Mouse (Mus musculus) Patski (cell line): ENCODE measurements around the gene Filip1. TPM values are rescaled to one million over a fixed set of nuclear protein-coding genes. Genes with fewer than 3 reads are reported as not detected.

Experiments
- ATAC-seq: fragments of 100-300 bp; one replicate; pipeline ENCODE4 v1.8.0; 2021
- CTCF ChIA-PET: fragments of 350-600 bp; sonication (Branson Sonifier 250); formaldehyde crosslinking; loops from one replicate; lab custom pipeline; 2022; ENCODE audit warnings: inconsistent platforms; lab: Charles Lee
- POLR2A ChIA-PET: fragments of 350-600 bp; sonication (Branson Sonifier 250); formaldehyde crosslinking; loops from one replicate; lab custom pipeline; 2022; ENCODE audit warnings: antibody characterized with exemption, inconsistent platforms; lab: Charles Lee
- DNase-seq: peaks from one replicate; pipeline ENCODE4 v3.0.0-alpha.2; 2011; ENCODE audit warnings: low read depth, low spot score
- H3K27me3 ChIP-seq: fragments of 371-371 bp; one replicate; pipeline ENCODE4 v1.5.1; 2021
- CTCF ChIP-seq: fragments of 100-300 bp; IDR thresholded peaks from one replicate; pipeline ENCODE4 v1.5.1; 2021
- in situ Hi-C: fragments of 300-500 bp; cut with MboI; formaldehyde crosslinking; loops from 3 replicates; pipeline ENCODE4 v1.11.1; 2018; ENCODE audit warnings: low pct_unique_long_range_greater_than_20kb, mixed read lengths
- polyA plus RNA-seq: library from polyadenylated mRNA; unstranded; gene quantifications from one replicate; pipeline ENCODE4 v1.2.3, GENCODE M21; 2021

Gene Filip1
- polyA plus RNA-seq, 1 experiment from 2014 or later = not detected

GRCm38 (mm10) chr9:79792841-79793835, 219.5 kb downstream of the Filip1 start, which contains the start of gene Tmem30a:
Tmem30a (minus strand) TSS chr9:79793507.
- H3K27me3 ChIP-seq = no peaks in the 10 kb centered on the region
- POLR2A ChIA-PET = no interaction called here
- CTCF ChIA-PET = no interaction called here
- in situ Hi-C loops = no loop called here
- no peak for TF ChIP-seq CTCF
- DNase-seq (peak; percentile 90), ATAC-seq (peak; percentile 97)

DNA sequence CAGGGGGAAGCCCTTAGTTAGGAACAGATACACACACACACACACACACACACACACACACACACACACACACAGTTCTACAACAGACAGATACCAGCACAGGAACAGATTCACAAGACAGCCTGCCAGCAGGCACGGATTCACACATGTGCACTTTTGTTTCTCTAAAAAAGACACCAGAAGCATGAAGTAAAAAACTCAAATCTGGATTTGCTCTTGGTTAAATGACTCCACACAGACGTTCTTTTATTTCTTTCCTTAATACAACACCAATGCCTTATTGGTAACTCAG, 226.9 kb downstream of the Filip1 start:
- no peak for TF ChIP-seq CTCF
- DNase-seq (no peak), ATAC-seq (no peak)
- in situ Hi-C loops = no loop called here
- ChIA-PET CTCF (no interaction called here), POLR2A (no interaction called here)
- H3K27me3 ChIP-seq = no peaks in the 10 kb centered on the region

- DNase-seq = no peak
- POLR2A ChIA-PET = no interaction called here
- CTCF ChIA-PET = no interaction called here
- in situ Hi-C loops = no loop called here
- no peaks in the 10 kb centered on the region for H3K27me3 ChIP-seq
- ATAC-seq = no peak
- TF ChIP-seq CTCF = no peak
Observed at GRCm38 (mm10) chr9:79784934-79785793, 227.5 kb downstream of the Filip1 start.

DNA sequence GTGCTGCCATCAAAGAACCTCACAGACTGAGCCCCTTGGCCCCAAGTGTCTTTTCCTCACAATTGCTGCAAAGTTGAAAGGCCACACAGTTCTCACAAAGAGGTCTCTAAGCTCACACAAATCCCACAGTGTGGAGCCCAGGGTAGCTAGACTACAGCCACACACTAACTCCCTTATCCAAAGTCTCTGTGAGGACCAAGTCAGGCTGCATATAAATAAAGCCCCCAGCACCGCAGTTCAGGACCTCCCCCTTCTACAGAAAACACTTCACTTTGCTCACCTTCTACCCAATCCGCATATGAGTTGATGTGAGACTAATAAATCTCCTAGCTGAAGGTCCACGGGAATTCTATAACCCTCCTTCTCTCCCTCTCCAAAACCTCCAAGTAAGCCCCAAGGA, 228.2 kb downstream of the Filip1 start:
- ChIA-PET CTCF (no interaction called here), POLR2A (no interaction called here)
- no peaks in the 10 kb centered on the region for H3K27me3 ChIP-seq
- TF ChIP-seq CTCF = no peak
- ATAC-seq (no peak), DNase-seq (no peak)
- in situ Hi-C loops = no loop called here

DNA sequence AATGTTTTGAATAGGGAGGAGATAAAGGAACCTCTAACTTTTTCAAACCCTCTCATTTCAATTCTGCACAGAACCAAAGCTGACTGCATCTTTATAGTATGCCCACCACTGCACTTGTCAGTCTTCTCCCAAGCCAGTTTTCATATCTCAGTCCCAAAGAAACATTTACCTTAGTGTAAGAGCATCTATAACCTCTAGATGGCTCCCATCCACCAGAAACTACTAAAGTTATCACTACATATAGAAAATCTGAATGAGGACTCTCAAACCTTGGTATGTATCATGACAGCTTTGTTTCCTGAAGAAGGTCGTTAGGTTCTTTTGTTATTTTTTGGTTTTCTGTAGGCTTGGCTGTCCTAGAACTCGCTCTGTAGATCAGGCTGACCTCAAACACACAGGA, 233.3 kb downstream of the Filip1 start:
- ChIA-PET POLR2A (no interaction called here), CTCF (interaction anchor here (1.0 kb wide), 1 partner anchor 8 kb away, joined by 3 read pairs; no protein-coding TSS in a partner anchor)
- TF ChIP-seq CTCF = no peak
- no peaks in the 10 kb centered on the region for H3K27me3 ChIP-seq
- in situ Hi-C loops = no loop called here
- ATAC-seq = no peak
- no peak for DNase-seq

DNA sequence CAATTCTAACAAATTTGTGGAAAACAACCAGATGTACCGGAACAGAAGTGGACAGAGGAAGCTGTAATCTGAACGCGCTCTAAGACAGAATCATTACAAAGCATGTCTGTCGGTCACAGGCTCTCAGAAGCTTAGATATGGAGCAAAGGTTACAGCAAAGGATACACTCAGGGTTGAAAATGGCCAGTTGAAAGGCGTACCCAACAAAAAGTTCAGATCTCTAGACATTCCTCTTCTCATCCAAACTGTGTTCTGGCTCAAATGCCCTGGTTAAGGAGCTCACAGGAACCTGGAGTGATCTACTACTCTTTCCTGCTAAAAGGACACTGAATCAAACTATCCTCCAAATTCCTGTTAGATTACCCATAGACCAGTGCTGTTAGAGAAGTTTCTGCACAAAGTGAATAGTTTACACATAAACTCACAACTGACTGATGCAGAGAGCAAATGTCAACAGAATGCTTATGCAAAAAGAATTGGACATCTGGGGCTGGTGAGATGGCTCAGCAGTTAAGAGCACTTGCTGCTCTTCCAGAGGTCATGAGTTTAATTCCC, 245.6 kb downstream of the Filip1 start:
- no peak for TF ChIP-seq CTCF
- in situ Hi-C loops = no loop called here
- no peak for ATAC-seq
- no peaks in the 10 kb centered on the region for H3K27me3 ChIP-seq
- CTCF ChIA-PET = interaction anchor here (2.0 kb wide), 1 partner anchor 14 kb away, joined by 5 read pairs; no protein-coding TSS in a partner anchor
- DNase-seq = no peak
- POLR2A ChIA-PET = no interaction called here

DNA sequence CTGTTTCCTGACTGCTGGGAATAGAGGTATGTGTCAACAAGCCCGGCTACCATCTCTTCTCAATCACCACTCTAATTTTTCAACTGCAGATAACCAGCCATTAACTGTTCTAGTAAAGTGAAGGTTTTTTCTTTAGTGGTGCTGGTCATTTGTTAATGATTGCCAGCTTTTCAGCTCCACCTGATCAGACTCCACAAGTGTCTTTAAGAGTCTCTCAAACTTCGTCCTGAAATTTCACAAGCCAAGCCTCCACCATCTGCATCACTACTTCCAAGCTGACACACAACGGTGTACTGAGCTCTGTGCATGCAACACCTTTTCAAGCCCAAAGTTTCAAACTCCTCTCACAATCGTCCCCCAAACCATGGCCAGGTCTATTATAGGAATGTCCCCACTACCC, 247.3 kb downstream of the Filip1 start:
- in situ Hi-C loops = no loop called here
- DNase-seq = no peak
- ATAC-seq = no peak
- ChIA-PET POLR2A (no interaction called here), CTCF (interaction anchor here (2.0 kb wide), 1 partner anchor 16 kb away, joined by 5 read pairs; no protein-coding TSS in a partner anchor)
- no peaks in the 10 kb centered on the region for H3K27me3 ChIP-seq
- TF ChIP-seq CTCF = no peak

Other genes starting within 250 kb of the Filip1 start
- 120 TPM for gene Tmem30a, start 219.3 kb downstream of the Filip1 start, polyA plus RNA-seq
- 120 TPM for gene Senp6, start 54.1 kb upstream of the Filip1 start, polyA plus RNA-seq
- 108 TPM for gene Myo6, start 152.2 kb upstream of the Filip1 start, polyA plus RNA-seq